Mouse (Mus musculus): Measurements from ENCODE around the gene Cyp11a1. TPM values are rescaled to one million over a fixed set of nuclear protein-coding genes. Genes with fewer than 3 reads are reported as not detected.

Gene Cyp11a1
- polyA plus RNA-seq, 1 experiment from 2014 or later = 0.44 TPM

Other genes with a start within 250 kb of the Cyp11a1 start
- gene Clk3, start 240.6 kb upstream of the Cyp11a1 start, polyA plus RNA-seq (2015; fragmentation: Nextera tagmentation; extraction: Ambion mirVana) = 75.4 and 86.2 TPM in 2 replicates
- gene Arid3b, start 169.6 kb upstream of the Cyp11a1 start, polyA plus RNA-seq (2015; fragmentation: Nextera tagmentation; extraction: Ambion mirVana) = 9.2 and 10.5 TPM in 2 replicates
- gene Ubl7, start 95.4 kb upstream of the Cyp11a1 start, polyA plus RNA-seq (2015; fragmentation: Nextera tagmentation; extraction: Ambion mirVana) = 181 and 183 TPM in 2 replicates
- 2.1 and 2.3 TPM in 2 replicates for gene Sema7a, start 66.3 kb upstream of the Cyp11a1 start, polyA plus RNA-seq (2015; fragmentation: Nextera tagmentation; extraction: Ambion mirVana)
- gene Stra6, start 57.4 kb downstream of the Cyp11a1 start, polyA plus RNA-seq (2015; fragmentation: Nextera tagmentation; extraction: Ambion mirVana) = 15.0 and 15.7 TPM in 2 replicates
- gene Ccdc33, start 112.4 kb downstream of the Cyp11a1 start, polyA plus RNA-seq (2015; fragmentation: Nextera tagmentation; extraction: Ambion mirVana) = 0.36 and 0.79 TPM in 2 replicates
- gene Islr, start 197.9 kb downstream of the Cyp11a1 start, polyA plus RNA-seq (2015; fragmentation: Nextera tagmentation; extraction: Ambion mirVana) = 36.1 and 46.9 TPM in 2 replicates
- 44.4 and 55.1 TPM in 2 replicates for gene Islr2, start 197.9 kb downstream of the Cyp11a1 start, polyA plus RNA-seq (2015; fragmentation: Nextera tagmentation; extraction: Ambion mirVana)
- 3.9 and 5.0 TPM in 2 replicates for gene Pml, start 243.4 kb downstream of the Cyp11a1 start, polyA plus RNA-seq (2015; fragmentation: Nextera tagmentation; extraction: Ambion mirVana)
- gene Stoml1, start 246.8 kb downstream of the Cyp11a1 start, polyA plus RNA-seq (2015; fragmentation: Nextera tagmentation; extraction: Ambion mirVana) = 136 and 140 TPM in 2 replicates